Mouse (Mus musculus): ENCODE data around the gene Gne. TPM values are rescaled to one million over a fixed set of nuclear protein-coding genes. Genes with fewer than 3 reads are reported as not detected.
A peak's percentile ranks its signal among the peaks of the same experiment; 100 is the strongest.
"Not testable (repeated sequence)": the region's sequence is repeated elsewhere in the genome, so short reads cannot be mapped to it uniquely, and the experiment has no call there.

Gne gene
- polyA plus RNA-seq, 1 experiment: 20.7 TPM

- TF ChIP-seq POLR2A (IDR thresholded peaks at IDR 0.05; ENCODE audit: borderline replicate concordance, extremely low read depth, insufficient read depth, insufficient read length, poor library complexity, severe bottlenecking): no peak
Observed at GRCm38 (mm10) chr4:44044685-44045356, 39.2 kb downstream of the Gne start.

DNA sequence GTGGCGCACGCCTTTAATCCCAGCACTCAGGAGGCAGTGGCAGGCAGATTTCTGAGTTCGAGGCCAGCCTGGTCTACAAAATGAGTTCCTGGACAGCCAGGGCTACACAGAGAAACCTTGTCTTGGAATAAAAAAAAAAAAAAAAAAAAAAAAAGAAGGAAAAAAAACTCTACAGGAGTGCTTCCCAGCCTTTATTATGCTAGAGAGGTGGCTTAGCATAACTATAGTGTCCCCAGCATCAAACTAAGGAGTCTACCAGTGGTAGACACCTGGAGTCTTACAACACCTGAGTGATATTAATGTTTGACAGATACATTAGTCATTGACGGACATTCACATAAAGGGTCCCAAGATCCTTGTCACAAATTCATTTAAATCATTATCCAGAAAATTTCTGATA is 40.8 kb downstream of the Gne start:
- not testable (repeated sequence) for DNase-seq (ENCODE audit: low read depth)

More at GRCm38 (mm10) chr4:44044685-44045356, 39.2 kb downstream of the Gne start:
- DNase-seq (ENCODE audit: low read depth): no peak

DNA sequence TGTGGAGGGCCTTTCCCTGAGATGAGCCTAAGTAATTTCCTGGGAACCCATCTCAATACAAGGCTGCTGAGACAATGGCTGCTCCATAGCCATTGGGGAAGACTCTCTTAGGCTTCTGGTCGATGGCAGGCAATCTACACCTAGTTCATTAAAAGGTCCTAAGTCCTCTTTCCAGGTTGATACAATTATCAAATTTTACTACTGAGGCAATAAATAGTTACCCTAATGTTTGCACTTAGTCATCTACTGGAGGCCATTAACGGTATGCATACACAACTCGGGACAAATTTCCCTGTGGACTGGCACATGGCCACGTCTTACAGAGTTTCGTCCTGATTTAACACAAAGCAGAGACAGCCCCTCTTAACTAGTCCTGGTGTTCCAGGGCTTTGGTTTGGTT is 41.5 kb downstream of the Gne start:
- no peak for TF ChIP-seq POLR2A (IDR thresholded peaks at IDR 0.05; ENCODE audit: borderline replicate concordance, extremely low read depth, insufficient read depth, insufficient read length, poor library complexity, severe bottlenecking)
- no peak for TF ChIP-seq CTCF (IDR thresholded peaks at IDR 0.05; ENCODE audit: borderline replicate concordance, extremely low read depth, insufficient read depth, insufficient read length)
- DNase-seq (ENCODE audit: low read depth): no peak

GRCm38 (mm10) chr4:44040802-44041201 is 43.2 kb downstream of the Gne start:
- TF ChIP-seq POLR2A (IDR thresholded peaks at IDR 0.05; ENCODE audit: borderline replicate concordance, extremely low read depth, insufficient read depth, insufficient read length, poor library complexity, severe bottlenecking) (no peak), CTCF (IDR thresholded peaks at IDR 0.05; ENCODE audit: borderline replicate concordance, extremely low read depth, insufficient read depth, insufficient read length) (no peak)

DNA sequence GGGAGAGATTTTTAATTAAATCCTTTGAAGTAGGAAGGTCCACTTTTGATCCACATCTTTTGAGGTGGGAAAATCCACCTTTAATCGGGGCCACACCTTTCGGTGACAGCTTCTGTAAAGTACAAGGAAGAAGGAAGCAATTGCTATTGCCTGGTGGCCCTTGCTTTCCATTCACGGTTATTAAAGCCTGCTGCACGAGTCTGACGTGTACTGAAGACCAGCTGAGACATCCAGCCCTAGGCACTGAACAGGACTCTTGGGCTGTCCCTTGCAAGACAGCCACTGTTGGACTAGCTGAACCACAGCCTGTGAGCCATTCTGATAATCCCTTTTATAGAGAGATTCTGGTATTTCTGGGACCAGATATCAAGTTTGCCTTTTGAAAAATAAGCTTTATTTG is 47.5 kb downstream of the Gne start:
- DNase-seq (ENCODE audit: low read depth): no peak
- TF ChIP-seq POLR2A (IDR thresholded peaks at IDR 0.05; ENCODE audit: borderline replicate concordance, extremely low read depth, insufficient read depth, insufficient read length, poor library complexity, severe bottlenecking) (no peak), CTCF (IDR thresholded peaks at IDR 0.05; ENCODE audit: borderline replicate concordance, extremely low read depth, insufficient read depth, insufficient read length) (no peak)

More at GRCm38 (mm10) chr4:44040802-44041201, 43.2 kb downstream of the Gne start:
- no peak for DNase-seq (ENCODE audit: low read depth)

DNA sequence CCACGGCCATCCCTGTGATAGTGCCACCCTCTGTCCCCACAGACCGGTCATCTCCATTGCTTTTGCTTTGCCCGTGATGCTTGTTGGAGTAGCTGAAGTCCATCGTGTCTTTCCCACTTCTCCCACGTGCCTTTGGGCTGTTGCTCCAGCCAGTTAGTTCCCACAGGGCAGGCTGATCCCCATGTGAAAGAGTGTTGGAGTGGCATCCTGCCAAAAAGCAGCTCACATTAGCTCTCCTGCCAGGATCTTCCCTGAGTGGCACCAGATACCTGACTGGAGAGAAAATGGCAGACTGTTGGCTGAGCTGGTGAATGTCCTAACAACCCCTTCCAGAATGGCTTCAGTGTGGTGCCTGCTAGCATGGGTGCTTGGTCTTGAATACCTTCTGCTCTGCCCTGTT is 52.5 kb downstream of the Gne start:
- DNase-seq (ENCODE audit: low read depth): peak; percentile 43
- TF ChIP-seq CTCF (IDR thresholded peaks at IDR 0.05; ENCODE audit: borderline replicate concordance, extremely low read depth, insufficient read depth, insufficient read length) (no peak), POLR2A (IDR thresholded peaks at IDR 0.05; ENCODE audit: borderline replicate concordance, extremely low read depth, insufficient read depth, insufficient read length, poor library complexity, severe bottlenecking) (no peak)

GRCm38 (mm10) chr4:44029661-44030066 is 54.3 kb downstream of the Gne start:
- TF ChIP-seq POLR2A (IDR thresholded peaks at IDR 0.05; ENCODE audit: borderline replicate concordance, extremely low read depth, insufficient read depth, insufficient read length, poor library complexity, severe bottlenecking): no peak
- peak; percentile 9; the same call in 1 of the 2 replicates for TF ChIP-seq CTCF (IDR thresholded peaks at IDR 0.05; ENCODE audit: borderline replicate concordance, extremely low read depth, insufficient read depth, insufficient read length)
- peak; percentile 28 for DNase-seq (ENCODE audit: low read depth)

DNA sequence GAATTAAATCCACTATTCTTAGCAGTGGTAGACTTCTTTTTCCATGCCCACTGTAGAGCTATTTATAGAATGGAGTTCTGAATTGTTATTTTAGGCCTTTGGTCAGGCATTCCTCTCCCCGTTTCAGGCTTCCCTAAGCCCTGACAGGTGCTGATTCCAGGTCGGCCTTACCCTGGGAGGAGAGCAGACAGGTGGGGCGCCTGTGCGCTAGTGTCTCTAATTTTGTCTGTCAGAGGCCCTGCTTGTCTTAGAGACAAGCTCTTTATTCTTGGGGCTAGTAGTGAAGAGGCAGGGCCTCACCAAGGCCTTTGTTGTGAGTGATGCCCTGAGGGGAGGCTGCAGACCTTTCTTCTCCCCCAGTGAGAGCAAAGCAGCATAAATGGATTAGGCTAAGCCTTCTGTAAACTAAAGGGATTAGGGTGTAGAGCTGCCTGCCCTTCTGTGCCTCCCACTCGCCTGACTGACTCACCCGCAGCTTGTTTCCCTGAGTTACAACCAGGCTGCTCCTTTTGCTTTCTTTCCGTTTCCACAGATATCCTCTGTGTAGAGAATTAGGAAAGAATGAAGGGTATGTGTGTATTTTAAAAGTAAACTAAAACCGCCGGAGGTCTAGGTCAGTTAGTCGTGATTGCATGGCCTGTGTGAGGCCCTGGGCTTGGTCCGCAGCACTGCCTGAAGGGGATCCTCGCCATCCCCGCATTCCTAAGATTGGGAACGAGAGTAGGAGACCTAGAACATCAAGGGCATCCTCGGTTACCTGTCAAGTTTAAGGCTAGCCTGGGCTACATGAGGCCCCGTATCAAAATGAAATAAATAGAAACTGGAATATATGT is 55.5 kb downstream of the Gne start:
- peak; percentile 73 for DNase-seq (ENCODE audit: low read depth)
- TF ChIP-seq CTCF (IDR thresholded peaks at IDR 0.05; ENCODE audit: borderline replicate concordance, extremely low read depth, insufficient read depth, insufficient read length) (no peak), POLR2A (IDR thresholded peaks at IDR 0.05; ENCODE audit: borderline replicate concordance, extremely low read depth, insufficient read depth, insufficient read length, poor library complexity, severe bottlenecking) (no peak)

GRCm38 (mm10) chr4:44025570-44025969 is 58.4 kb downstream of the Gne start:
- TF ChIP-seq CTCF (IDR thresholded peaks at IDR 0.05; ENCODE audit: borderline replicate concordance, extremely low read depth, insufficient read depth, insufficient read length) (no peak), POLR2A (IDR thresholded peaks at IDR 0.05; ENCODE audit: borderline replicate concordance, extremely low read depth, insufficient read depth, insufficient read length, poor library complexity, severe bottlenecking) (no peak)
- no peak for DNase-seq (ENCODE audit: low read depth)

GRCm38 (mm10) chr4:44024241-44024640 is 59.7 kb downstream of the Gne start:
- no peak for DNase-seq (ENCODE audit: low read depth)
- TF ChIP-seq POLR2A (IDR thresholded peaks at IDR 0.05; ENCODE audit: borderline replicate concordance, extremely low read depth, insufficient read depth, insufficient read length, poor library complexity, severe bottlenecking) (no peak), CTCF (IDR thresholded peaks at IDR 0.05; ENCODE audit: borderline replicate concordance, extremely low read depth, insufficient read depth, insufficient read length) (no peak)

DNA sequence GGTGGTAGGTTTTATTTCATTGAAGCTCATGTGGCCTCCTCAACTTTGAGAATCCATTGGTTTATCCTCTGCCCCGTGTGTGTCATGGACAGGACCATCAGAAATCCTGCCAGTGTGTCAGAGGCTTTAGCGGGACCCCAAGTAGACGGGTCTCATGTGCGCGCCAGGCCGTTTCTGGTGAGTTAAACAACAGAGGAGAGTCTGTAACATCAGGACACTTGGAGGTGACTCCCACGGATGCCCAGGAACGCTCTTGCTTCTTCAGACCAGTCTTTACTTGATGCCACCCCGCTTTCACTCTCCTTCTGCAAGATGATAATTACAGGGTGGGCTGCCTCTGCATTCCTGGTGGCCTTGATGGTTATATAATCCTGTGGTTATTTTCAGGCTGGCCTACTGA is 60.3 kb downstream of the Gne start:
- TF ChIP-seq CTCF (IDR thresholded peaks at IDR 0.05; ENCODE audit: borderline replicate concordance, extremely low read depth, insufficient read depth, insufficient read length) (no peak), POLR2A (IDR thresholded peaks at IDR 0.05; ENCODE audit: borderline replicate concordance, extremely low read depth, insufficient read depth, insufficient read length, poor library complexity, severe bottlenecking) (no peak)
- no peak for DNase-seq (ENCODE audit: low read depth)

- no peak for DNase-seq (ENCODE audit: low read depth)
- TF ChIP-seq CTCF (IDR thresholded peaks at IDR 0.05; ENCODE audit: borderline replicate concordance, extremely low read depth, insufficient read depth, insufficient read length) (no peak), POLR2A (IDR thresholded peaks at IDR 0.05; ENCODE audit: borderline replicate concordance, extremely low read depth, insufficient read depth, insufficient read length, poor library complexity, severe bottlenecking) (no peak)
Observed at GRCm38 (mm10) chr4:44022766-44023165, 61.2 kb downstream of the Gne start.
